Mouse (Mus musculus) kidney, adult 2 months (tissue): Measurements from ENCODE around the gene Creg1.

Source experiments
- CTCF ChIP-seq: fragments of 200-500 bp; conservative IDR thresholded peaks from 2 replicates; pipeline ENCODE4 v1.5.1; 2011; ENCODE audit warnings: low read depth, mild to moderate bottlenecking, control low read depth, low read length, moderate library complexity, mixed read lengths; ENCODE audit not compliant: insufficient read depth, insufficient read length
- POLR2A ChIP-seq: fragments of 200-500 bp; IDR thresholded peaks from one replicate; pipeline ENCODE4 v1.6.1; 2011; ENCODE audit warnings: low read depth, low read length, control low read depth

- TF ChIP-seq POLR2A (no peak), CTCF (no peak)
Observed at GRCm38 (mm10) chr1:165755194-165755593, 8.4 kb upstream of the Creg1 start.
